8 mouse cellular contexts compared by ENCODE assay signal in genomic region chr5:92810922-92811533, GRCm38 (mm10).
A peak's percentile ranks its signal among the peaks of the same experiment; 100 is the strongest.
DNase-seq lines count a peak whose midpoint lies in the region; ATAC-seq and TF ChIP-seq lines count a peak whose summit lies in the region.

No protein-coding gene starts in this region.

- H3K9ac ChIP-seq in midbrain, embryonic 16.5 days (ENCODE audit: low read depth, low read length), result no peak overlapping the region
- H3K9ac ChIP-seq in forebrain, postnatal 0 days, result no peak overlapping the region
- no peak overlapping the region for H3K9ac ChIP-seq in midbrain, embryonic 15.5 days

- no peaks in the 10 kb centered on the region for H3K36me3 ChIP-seq in midbrain, embryonic 10.5 days
- H3K36me3 ChIP-seq in midbrain, embryonic 16.5 days (ENCODE audit: control insufficient read depth, insufficient read depth, low read length), result no peaks in the 10 kb centered on the region
- no peaks in the 10 kb centered on the region for H3K36me3 ChIP-seq in forebrain, postnatal 0 days (ENCODE audit: insufficient read depth)
- no peaks in the 10 kb centered on the region for H3K36me3 ChIP-seq in midbrain, embryonic 15.5 days (replicated peaks)

- H3K4me2 ChIP-seq in midbrain, embryonic 16.5 days (ENCODE audit: low read length), result no peak overlapping the region
- H3K4me2 ChIP-seq in forebrain, postnatal 0 days (ENCODE audit: low read depth), result no peak overlapping the region
- H3K4me2 ChIP-seq in midbrain, embryonic 15.5 days, result no peak overlapping the region

- H3K4me3 ChIP-seq in midbrain, embryonic 10.5 days, result peak overlapping the region; percentile 37
- no peak overlapping the region for H3K4me3 ChIP-seq in midbrain, embryonic 16.5 days (ENCODE audit: low read depth, low read length)
- H3K4me3 ChIP-seq in forebrain, postnatal 0 days (ENCODE audit: low read depth, low read length), result no peak overlapping the region
- no peak overlapping the region for H3K4me3 ChIP-seq in midbrain, embryonic 15.5 days

- no peak for ATAC-seq in midbrain, embryonic 16.5 days
- ATAC-seq in forebrain, postnatal 0 days, result peak; percentile 60
- ATAC-seq in midbrain, embryonic 15.5 days (replicated peaks), result 0 out of 2 replicates have a peak, but pooled peaks have one; percentile 25

- peaks cover 74% of the 10 kb centered on the region for H3K4me1 ChIP-seq in midbrain, embryonic 10.5 days
- H3K4me1 ChIP-seq in midbrain, embryonic 16.5 days (ENCODE audit: control insufficient read depth, insufficient read depth, low read length), result peaks cover 20% of the 10 kb centered on the region
- peaks cover 4% of the 10 kb centered on the region; the same call in 1 of the 2 replicates for H3K4me1 ChIP-seq in forebrain, postnatal 0 days (ENCODE audit: insufficient read depth)
- H3K4me1 ChIP-seq in midbrain, embryonic 15.5 days, result peaks cover 18% of the 10 kb centered on the region

- peaks cover 11% of the 10 kb centered on the region for H3K27me3 ChIP-seq in midbrain, embryonic 10.5 days (ENCODE audit: low read depth, poor library complexity, severe bottlenecking)
- H3K27me3 ChIP-seq in midbrain, embryonic 16.5 days (ENCODE audit: control insufficient read depth, insufficient read depth, low read depth, low read length), result peaks cover 2% of the 10 kb centered on the region; the same call in 1 of the 2 replicates
- H3K27me3 ChIP-seq in forebrain, postnatal 0 days (ENCODE audit: insufficient read depth, low read length), result no peaks in the 10 kb centered on the region
- H3K27me3 ChIP-seq in midbrain, embryonic 15.5 days (replicated peaks), result 0 out of 2 replicates have a peak, but pooled peaks cover 8% of the 10 kb centered on the region

- peak overlapping the region; percentile 79 for H3K27ac ChIP-seq in midbrain, embryonic 10.5 days (replicated peaks)
- no peak overlapping the region for H3K27ac ChIP-seq in midbrain, embryonic 16.5 days (ENCODE audit: low read length)
- no peak overlapping the region for H3K27ac ChIP-seq in forebrain, postnatal 0 days (ENCODE audit: low read depth, low read length)
- H3K27ac ChIP-seq in midbrain, embryonic 15.5 days, result no peak overlapping the region

- TF ChIP-seq CTCF in forebrain, postnatal 0 days (IDR thresholded peaks at IDR 0.05; ENCODE audit: low read depth), result no peak

- peak; percentile 85 for DNase-seq in midbrain, embryonic 10.5 days (ENCODE audit: low spot score)
- DNase-seq in forebrain, postnatal 0 days, result peak; percentile 22
- DNase-seq in kidney, postnatal 14 days, result peak; percentile 31
- DNase-seq in cerebellum, postnatal 36 days, result no peak
- no peak for DNase-seq in urinary bladder, postnatal 10 days (ENCODE audit: low spot score)
- no peak for DNase-seq in layer of hippocampus, adult 9-11 months

- no peaks in the 10 kb centered on the region for H3K9me3 ChIP-seq in midbrain, embryonic 10.5 days (replicated peaks)
- no peaks in the 10 kb centered on the region for H3K9me3 ChIP-seq in midbrain, embryonic 16.5 days (replicated peaks; ENCODE audit: control insufficient read depth, low read length, poor library complexity, severe bottlenecking)
- no peaks in the 10 kb centered on the region for H3K9me3 ChIP-seq in forebrain, postnatal 0 days (ENCODE audit: low read length)
- H3K9me3 ChIP-seq in midbrain, embryonic 15.5 days, result no peaks in the 10 kb centered on the region

- 6% methylated on average over 9 of the region's 9 CpGs for WGBS in midbrain, embryonic 10.5 days
- WGBS in midbrain, embryonic 16.5 days, result 9% methylated on average over 9 of the region's 9 CpGs
- WGBS in forebrain, postnatal 0 days, result 9% methylated on average over 9 of the region's 9 CpGs
- 5% methylated on average over 9 of the region's 9 CpGs for WGBS in midbrain, embryonic 15.5 days

Comparison
In these comparisons a context has a peak if more than half of its experiments do, and no peak if none do; other contexts are left out.
1. DNase-seq: peak in midbrain, embryonic 10.5 days (single experiment), forebrain, postnatal 0 days (single experiment) and kidney, postnatal 14 days (single experiment); none in cerebellum, postnatal 36 days (0 of 2), urinary bladder, postnatal 10 days (single experiment) and layer of hippocampus, adult 9-11 months (single experiment).